In genomic region chr17:57996461-57996860, GRCm38 (mm10) we compare ENCODE assay signal across 21 mouse cellular contexts.
"Had no signal": no experiment of that assay in that cellular context is flagged by ENCODE, and none has a peak within 500 bp of the region (broad histone marks: within the 10 kb centered on the region; RNA-seq: fewer than 3 reads in every experiment).

No protein-coding gene starts in this region.

- H3K4me1 ChIP-seq: limb, embryonic 10.5 days; limb, embryonic 13.5 days; liver, embryonic 12.5 days; liver, embryonic 15.5 days; lung, embryonic 15.5 days; megakaryocyte, embryonic 14.5 days; midbrain, embryonic 12.5 days; stomach, embryonic 15.5 days had no signal

- ATAC-seq: liver, embryonic 12.5 days had no signal

- H3K36me3 ChIP-seq: limb, embryonic 10.5 days; limb, embryonic 13.5 days; liver, embryonic 12.5 days; liver, embryonic 15.5 days; lung, embryonic 15.5 days; midbrain, embryonic 12.5 days; stomach, embryonic 15.5 days had no signal

- H3K4me3 ChIP-seq: limb, embryonic 10.5 days; limb, embryonic 13.5 days; liver, embryonic 12.5 days; liver, embryonic 15.5 days; lung, embryonic 15.5 days; megakaryocyte, embryonic 14.5 days; midbrain, embryonic 12.5 days; stomach, embryonic 15.5 days had no signal

- H3K27me3 ChIP-seq: limb, embryonic 13.5 days; liver, embryonic 12.5 days; liver, embryonic 15.5 days; lung, embryonic 15.5 days; megakaryocyte, embryonic 14.5 days; midbrain, embryonic 12.5 days; stomach, embryonic 15.5 days had no signal

- H3K9ac ChIP-seq: limb, embryonic 13.5 days; liver, embryonic 12.5 days; liver, embryonic 15.5 days; lung, embryonic 15.5 days; midbrain, embryonic 12.5 days; stomach, embryonic 15.5 days had no signal

- H3K4me2 ChIP-seq: limb, embryonic 13.5 days; liver, embryonic 12.5 days; liver, embryonic 15.5 days; lung, embryonic 15.5 days; midbrain, embryonic 12.5 days; stomach, embryonic 15.5 days had no signal

- DNase-seq: kidney, adult 18-20 months; kidney, adult 9 months; kidney, postnatal 14 days; kidney, postnatal 4 days; layer of hippocampus, adult 9-11 months; liver; lung, adult 18-20 months; lung, postnatal 10 days; lung, postnatal 36 days; right cerebral cortex, adult 18-20 months; right cerebral cortex, postnatal 14 days; right cerebral cortex, postnatal 4 days; thymus, postnatal 25 days had no signal

- H3K27ac ChIP-seq: limb, embryonic 10.5 days; limb, embryonic 13.5 days; liver, embryonic 12.5 days; liver, embryonic 15.5 days; lung, embryonic 15.5 days; midbrain, embryonic 12.5 days; stomach, embryonic 15.5 days had no signal

- H3K9me3 ChIP-seq: limb, embryonic 10.5 days; limb, embryonic 13.5 days; liver, embryonic 12.5 days; liver, embryonic 15.5 days; lung, embryonic 15.5 days; megakaryocyte, embryonic 14.5 days; midbrain, embryonic 12.5 days; stomach, embryonic 15.5 days had no signal
